Mouse (Mus musculus): Measurements from ENCODE around the gene Gpbp1l1.

Gpbp1l1 gene

DNA sequence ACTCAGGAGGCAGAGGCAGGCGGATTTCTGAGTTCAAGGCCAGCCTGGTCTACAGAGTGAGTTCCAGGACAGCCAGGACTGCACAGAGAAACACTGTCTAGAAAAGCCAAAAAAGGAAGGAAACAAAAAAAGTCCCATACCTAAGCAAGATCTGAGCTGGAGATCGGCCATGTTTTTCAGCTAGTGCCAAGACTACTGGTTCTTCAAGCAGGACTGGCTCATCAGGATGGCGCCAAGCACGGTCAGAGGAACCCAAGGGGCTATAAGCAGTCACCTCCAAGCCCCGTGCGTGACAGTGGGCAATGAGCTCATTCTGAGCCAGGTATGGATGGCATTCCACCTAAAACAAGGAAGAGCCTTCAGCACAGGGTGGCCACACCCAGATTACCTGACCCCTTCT, 81.4 kb downstream of the Gpbp1l1 start:
- no peak for DNase-seq

DNA sequence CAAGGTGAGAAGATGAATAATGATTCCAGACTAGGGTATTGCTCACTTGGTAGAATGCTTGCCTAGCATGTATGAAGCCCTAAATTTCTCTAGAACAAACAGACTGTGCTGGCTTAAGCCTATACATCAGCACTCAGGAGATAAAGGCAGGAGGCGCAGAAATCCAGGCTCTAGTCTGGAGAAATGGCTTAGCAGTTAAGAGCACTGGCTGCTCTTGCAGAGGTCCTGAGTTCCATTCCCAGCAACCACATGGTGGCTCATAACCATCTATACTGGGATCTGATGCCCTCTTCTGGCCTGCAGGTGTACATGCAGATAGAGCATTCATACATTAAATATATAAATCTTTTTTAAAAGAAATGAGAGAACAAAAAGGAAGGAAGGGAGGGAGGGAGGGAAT, 84.6 kb downstream of the Gpbp1l1 start:
- no peak for DNase-seq
